Comparison of ENCODE assay signal across 10 mouse cellular contexts in the genomic region with DNA sequence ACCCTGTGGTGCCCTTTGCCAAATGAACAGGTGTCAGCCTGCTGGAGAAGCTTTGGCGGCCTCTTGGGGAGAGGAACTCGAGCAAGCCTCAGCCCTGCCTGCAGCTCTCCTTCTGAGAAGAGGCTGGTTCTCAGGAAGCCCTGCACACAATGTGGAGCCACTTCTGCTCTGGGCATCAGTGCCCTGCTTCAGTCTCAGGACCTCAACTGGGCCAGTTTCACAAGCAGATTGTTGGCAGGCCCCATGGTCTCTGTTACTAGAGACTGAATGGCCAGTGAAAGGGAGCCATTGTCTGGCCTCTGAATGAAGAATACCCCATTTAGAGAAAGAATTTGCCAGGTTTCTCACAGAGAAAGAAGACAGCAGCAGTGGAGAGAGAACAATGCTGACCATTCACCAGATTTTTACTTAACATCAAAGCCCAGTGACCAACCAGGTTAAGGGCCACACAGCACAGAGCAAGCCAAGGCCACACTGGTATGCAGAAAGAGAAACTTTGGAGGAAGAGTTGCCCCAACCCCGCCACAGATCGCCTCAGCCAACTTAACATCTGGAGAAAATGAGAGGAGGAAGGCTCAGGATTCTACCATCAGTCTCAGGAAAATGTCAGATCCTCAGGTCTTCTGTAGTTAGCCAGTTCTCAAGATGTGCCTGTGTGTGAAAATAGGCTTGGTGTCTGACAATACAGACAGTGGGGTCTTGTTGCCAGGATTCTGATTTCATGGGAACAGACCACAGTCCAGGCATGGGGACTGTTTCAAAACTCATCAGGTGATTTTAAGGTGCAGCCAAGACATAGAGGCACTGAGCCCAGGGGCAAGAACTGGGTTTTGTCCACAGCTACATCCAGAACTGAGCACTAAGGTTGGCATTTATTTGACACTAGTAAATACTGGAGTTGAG. TPM values are rescaled to one million over a fixed set of nuclear protein-coding genes. Genes with fewer than 3 reads are reported as not detected.
DNase-seq lines count a peak whose midpoint lies in the region; ATAC-seq lines count a peak whose summit lies in the region.
"Had no signal": no experiment of that assay in that cellular context is flagged by ENCODE, and none has a peak within 500 bp of the region (broad histone marks: within the 10 kb centered on the region; RNA-seq: fewer than 3 reads in every experiment).

No protein-coding gene starts in this region.

- H3K4me1 ChIP-seq in forebrain, embryonic 10.5 days: peaks cover 24% of the 10 kb centered on the region
- peaks cover 13% of the 10 kb centered on the region for H3K4me1 ChIP-seq in neural tube, embryonic 13.5 days (replicated peaks)
- H3K4me1 ChIP-seq: heart, embryonic 13.5 days; lung, embryonic 15.5 days had no signal

- DNase-seq in frontal cortex, postnatal 25 days (ENCODE audit: low spot score in 2 of 2): no peak
- no peak for DNase-seq in forebrain, embryonic 10.5 days (ENCODE audit: extremely low spot score, low spot score)
- DNase-seq in layer of hippocampus, adult 8-10 months (ENCODE audit: low spot score in 2 of 2): peak; percentile 54 to 79
- DNase-seq in adrenal gland, postnatal 36 days: no peak
- no peak for DNase-seq in lung, postnatal 14 days

- WGBS in forebrain, embryonic 10.5 days: 29% methylated on average over 4 of the region's 4 CpGs
- 48% methylated on average over 4 of the region's 4 CpGs for WGBS in neural tube, embryonic 13.5 days

- no peaks in the 10 kb centered on the region for H3K27me3 ChIP-seq in forebrain, embryonic 10.5 days (ENCODE audit: poor library complexity, severe bottlenecking)
- H3K27me3 ChIP-seq in neural tube, embryonic 13.5 days: no peaks in the 10 kb centered on the region
- H3K27me3 ChIP-seq: heart, embryonic 13.5 days; lung, embryonic 15.5 days had no signal

- no peaks in the 10 kb centered on the region for H3K36me3 ChIP-seq in forebrain, embryonic 10.5 days (replicated peaks)
- H3K36me3 ChIP-seq in neural tube, embryonic 13.5 days: no peaks in the 10 kb centered on the region
- H3K36me3 ChIP-seq: heart, embryonic 13.5 days; lung, embryonic 15.5 days had no signal

- H3K9me3 ChIP-seq in forebrain, embryonic 10.5 days: peaks cover 7% of the 10 kb centered on the region; the same call in 1 of the 2 replicates
- 0 out of 2 replicates have a peak, but pooled peaks cover 2% of the 10 kb centered on the region for H3K9me3 ChIP-seq in neural tube, embryonic 13.5 days
- H3K9me3 ChIP-seq: lung, embryonic 15.5 days had no signal

- H3K27ac ChIP-seq in forebrain, embryonic 10.5 days: peak overlapping the region; percentile 78
- peak overlapping the region; percentile 43; the same call in 1 of the 2 replicates for H3K27ac ChIP-seq in neural tube, embryonic 13.5 days (replicated peaks)
- H3K27ac ChIP-seq: heart, embryonic 13.5 days; lung, embryonic 15.5 days had no signal

- H3K4me3 ChIP-seq in forebrain, embryonic 10.5 days: no peak overlapping the region
- H3K4me3 ChIP-seq in neural tube, embryonic 13.5 days: no peak overlapping the region
- H3K4me3 ChIP-seq: heart, embryonic 13.5 days; lung, embryonic 15.5 days had no signal

- ATAC-seq in frontal cortex, adult (ENCODE audit: low TSS enrichment): peak; percentile 94
- peak; percentile 50; the same call in 1 of the 2 replicates for ATAC-seq in neural tube, embryonic 13.5 days (ENCODE audit: low read depth)
- no peak for ATAC-seq in megakaryocyte progenitor cell, adult 5-6 weeks (replicated peaks; ENCODE audit: poor library complexity)

- no peak overlapping the region for H3K9ac ChIP-seq in neural tube, embryonic 13.5 days
- H3K9ac ChIP-seq: heart, embryonic 13.5 days; lung, embryonic 15.5 days had no signal

- H3K4me2 ChIP-seq in neural tube, embryonic 13.5 days: no peak overlapping the region
- H3K4me2 ChIP-seq: heart, embryonic 13.5 days; lung, embryonic 15.5 days had no signal

RNA-seq across cellular contexts. Expression of a gene that starts 21.2 kb away (rescaled TPM):
- polyA plus RNA-seq in forebrain, embryonic 10.5 days (2016; fragmentation: Nextera tagmentation; extraction: Ambion mirVana): 0.07 TPM in 1 of 2 replicates, not detected in the other
- 1 to 10 TPM; 1.3 to 1.5 (median 1.4) TPM for total RNA-seq in layer of hippocampus, adult 8-10 months (2022)
- polyA plus RNA-seq in neural tube, embryonic 13.5 days (2015; fragmentation: Nextera tagmentation; extraction: Ambion mirVana): not detected in 2 replicates
- not detected for total RNA-seq in adrenal gland, postnatal 36 days (2021)
- total RNA-seq in megakaryocyte progenitor cell, adult 5-6 weeks (2015): not detected in 2 replicates
- total RNA-seq in megakaryocyte progenitor cell, adult 5-6 weeks (2017): 1.1 TPM in 1 of 2 replicates, not detected in the other
- polyA plus RNA-seq: heart, embryonic 13.5 days had no signal

Comparison
In these comparisons a context has a peak if more than half of its experiments do, and no peak if none do; other contexts are left out.
1. DNase-seq: peak in layer of hippocampus, adult 8-10 months (2 of 2); none in frontal cortex, postnatal 25 days (0 of 2), forebrain, embryonic 10.5 days (single experiment), adrenal gland, postnatal 36 days (0 of 2) and lung, postnatal 14 days (single experiment).